Mouse (Mus musculus) bone marrow, adult 2 months (tissue): ENCODE data around the gene Casz1.

Experiments
- CTCF ChIP-seq: fragments of 200-500 bp; IDR thresholded peaks from 2 replicates; pipeline ENCODE4 v1.5.1; 2011; ENCODE audit warnings: low read length, control low read depth; ENCODE audit not compliant: control insufficient read depth, insufficient read depth
- POLR2A ChIP-seq: fragments of 200-500 bp; IDR thresholded peaks from 2 replicates; pipeline ENCODE4 v1.6.1; 2011; ENCODE audit warnings: low read depth, mild to moderate bottlenecking, control low read depth, low read length, borderline replicate concordance; ENCODE audit not compliant: control insufficient read depth

- no peak for TF ChIP-seq CTCF
- no peak for TF ChIP-seq POLR2A
Observed at GRCm38 (mm10) chr4:148775476-148776269, 28.6 kb upstream of the Casz1 start.
